ENCODE assay signal across 8 mouse cellular contexts in the genomic region with DNA sequence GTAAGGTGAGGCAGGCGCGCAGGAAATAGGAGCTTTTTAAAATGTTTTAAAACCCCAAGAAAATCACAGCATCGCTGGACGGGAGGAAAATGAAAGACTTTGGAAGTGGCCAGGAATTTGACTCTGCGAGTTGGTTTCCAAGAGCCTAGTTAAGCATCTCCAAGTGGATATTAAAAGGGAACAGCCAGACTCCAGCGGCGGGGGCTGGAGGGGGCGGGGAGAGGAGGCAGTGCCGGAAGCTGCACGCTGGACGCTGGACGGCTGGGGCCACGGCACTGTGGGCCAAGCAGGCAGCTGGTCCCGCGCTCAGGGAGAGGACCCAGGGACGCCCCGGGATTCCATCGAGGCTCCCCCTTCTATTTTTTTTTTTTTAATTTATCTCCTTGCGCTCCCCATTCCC. TPM values are rescaled to one million over a fixed set of nuclear protein-coding genes. Genes with fewer than 3 reads are reported as not detected.
DNase-seq lines count a peak whose midpoint lies in the region; ATAC-seq and TF ChIP-seq lines count a peak whose summit lies in the region.

No protein-coding gene starts in this region.

- H3K27ac ChIP-seq in embryonic facial prominence, embryonic 14.5 days (replicated peaks; ENCODE audit: low read depth, low read length) = peak overlapping the region; percentile 87
- H3K27ac ChIP-seq in heart, embryonic 13.5 days (replicated peaks) = peak overlapping the region; percentile 43; the same call in 1 of the 2 replicates
- H3K27ac ChIP-seq in kidney, embryonic 14.5 days (ENCODE audit: low read depth, low read length) = peak overlapping the region; percentile 20; the same call in 1 of the 2 replicates
- H3K27ac ChIP-seq in lung, embryonic 15.5 days = peak overlapping the region; percentile 89
- H3K27ac ChIP-seq in testis, adult 2 months (ENCODE audit: control insufficient read depth, insufficient read depth, low read depth, low read length) = no peak overlapping the region; the same call in 1 of the 2 replicates

- TF ChIP-seq POLR2A in testis, adult 2 months (IDR thresholded peaks at IDR 0.05; ENCODE audit: control insufficient read depth, low read depth, low read length) = peak; percentile 48; the same call in 1 of the 2 replicates

- TF ChIP-seq CTCF in testis, adult 2 months (IDR thresholded peaks at IDR 0.05; ENCODE audit: control insufficient read depth, insufficient read depth, insufficient replicate concordance, low read depth, low read length) = no peak

- H3K4me2 ChIP-seq in embryonic facial prominence, embryonic 14.5 days (ENCODE audit: low read depth, low read length) = peak overlapping the region; percentile 71
- peak overlapping the region; percentile 74 for H3K4me2 ChIP-seq in heart, embryonic 13.5 days
- H3K4me2 ChIP-seq in kidney, embryonic 14.5 days (replicated peaks; ENCODE audit: low read depth, low read length) = peak overlapping the region; percentile 37
- H3K4me2 ChIP-seq in lung, embryonic 15.5 days = peak overlapping the region; percentile 70

- H3K4me3 ChIP-seq in embryonic facial prominence, embryonic 14.5 days (ENCODE audit: low read depth, low read length) = peak overlapping the region; percentile 45
- peak overlapping the region; percentile 47 for H3K4me3 ChIP-seq in heart, embryonic 13.5 days
- peak overlapping the region; percentile 28 for H3K4me3 ChIP-seq in kidney, embryonic 14.5 days (ENCODE audit: low read length)
- peak overlapping the region; percentile 40 for H3K4me3 ChIP-seq in lung, embryonic 15.5 days
- no peak overlapping the region; the same call in 1 of the 2 replicates for H3K4me3 ChIP-seq in testis, adult 2 months (ENCODE audit: control insufficient read depth, low read depth, low read length)

- peaks cover 44% of the 10 kb centered on the region for H3K4me1 ChIP-seq in embryonic facial prominence, embryonic 14.5 days (ENCODE audit: control insufficient read depth, insufficient read depth, low read length)
- H3K4me1 ChIP-seq in heart, embryonic 13.5 days = peaks cover 49% of the 10 kb centered on the region
- peaks cover 34% of the 10 kb centered on the region for H3K4me1 ChIP-seq in kidney, embryonic 14.5 days (ENCODE audit: control insufficient read depth, insufficient read depth, low read length)
- H3K4me1 ChIP-seq in lung, embryonic 15.5 days = peaks cover 74% of the 10 kb centered on the region
- H3K4me1 ChIP-seq in testis, adult 2 months (ENCODE audit: control insufficient read depth, insufficient read depth, low read length) = peaks cover 2% of the 10 kb centered on the region; the same call in 1 of the 2 replicates

- H3K27me3 ChIP-seq in embryonic facial prominence, embryonic 14.5 days (replicated peaks; ENCODE audit: control insufficient read depth, insufficient read depth, low read length) = no peaks in the 10 kb centered on the region
- 0 out of 2 replicates have a peak, but pooled peaks cover 10% of the 10 kb centered on the region for H3K27me3 ChIP-seq in heart, embryonic 13.5 days (replicated peaks)
- no peaks in the 10 kb centered on the region for H3K27me3 ChIP-seq in kidney, embryonic 14.5 days (ENCODE audit: control insufficient read depth, insufficient read depth, low read length)
- no peaks in the 10 kb centered on the region for H3K27me3 ChIP-seq in lung, embryonic 15.5 days
- no peaks in the 10 kb centered on the region for H3K27me3 ChIP-seq in testis, adult 2 months (ENCODE audit: control insufficient read depth, insufficient read depth, low read length)

- peak; percentile 67 to 71 for DNase-seq in adrenal gland, adult 18-20 months (ENCODE audit: low spot score in 2 of 2)
- peak; percentile 80 for DNase-seq in embryonic facial prominence, embryonic 14.5 days (ENCODE audit: low spot score)

- no peak for ATAC-seq in embryonic facial prominence, embryonic 14.5 days (ENCODE audit: low read depth)
- no peak for ATAC-seq in heart, embryonic 13.5 days (ENCODE audit: extremely low read depth, insufficient number of reproducible peaks, low FRiP score, low TSS enrichment)
- ATAC-seq in kidney, embryonic 14.5 days (ENCODE audit: low FRiP score, low TSS enrichment) = no peak
- ATAC-seq in lung, embryonic 15.5 days (ENCODE audit: borderline replicate concordance, extremely low read depth, low FRiP score, low TSS enrichment) = peak; percentile 69; the same call in 1 of the 2 replicates
- ATAC-seq in erythroblast, adult 5-6 weeks (replicated peaks; ENCODE audit: low FRiP score, poor library complexity, severe bottlenecking) = no peak
- no peak for ATAC-seq in inflammation-experienced regulatory T-cells, adult 6 months

- H3K9ac ChIP-seq in embryonic facial prominence, embryonic 14.5 days (ENCODE audit: low read depth, low read length) = peak overlapping the region; percentile 60
- H3K9ac ChIP-seq in heart, embryonic 13.5 days = peak overlapping the region; percentile 78
- H3K9ac ChIP-seq in kidney, embryonic 14.5 days (ENCODE audit: low read depth, low read length) = peak overlapping the region; percentile 42; the same call in 1 of the 2 replicates
- peak overlapping the region; percentile 31 for H3K9ac ChIP-seq in lung, embryonic 15.5 days

- 21% methylated on average over 15 of the region's 19 CpGs for WGBS in embryonic facial prominence, embryonic 14.5 days
- 18% methylated on average over 18 of the region's 19 CpGs for WGBS in heart, embryonic 13.5 days
- 26% methylated on average over 19 of the region's 19 CpGs for WGBS in kidney, embryonic 14.5 days
- 12% methylated on average over 19 of the region's 19 CpGs for WGBS in lung, embryonic 15.5 days

- H3K36me3 ChIP-seq in embryonic facial prominence, embryonic 14.5 days (ENCODE audit: control insufficient read depth, insufficient read depth, low read length) = no peaks in the 10 kb centered on the region
- no peaks in the 10 kb centered on the region for H3K36me3 ChIP-seq in heart, embryonic 13.5 days
- no peaks in the 10 kb centered on the region for H3K36me3 ChIP-seq in kidney, embryonic 14.5 days (ENCODE audit: control insufficient read depth, insufficient read depth, low read length)
- no peaks in the 10 kb centered on the region for H3K36me3 ChIP-seq in lung, embryonic 15.5 days
- H3K36me3 ChIP-seq in testis, adult 2 months (ENCODE audit: control insufficient read depth, insufficient read depth, low read length) = no peaks in the 10 kb centered on the region

- no peaks in the 10 kb centered on the region for H3K9me3 ChIP-seq in embryonic facial prominence, embryonic 14.5 days (ENCODE audit: control insufficient read depth, low read length)
- no peaks in the 10 kb centered on the region for H3K9me3 ChIP-seq in heart, embryonic 13.5 days
- no peaks in the 10 kb centered on the region for H3K9me3 ChIP-seq in kidney, embryonic 14.5 days (ENCODE audit: control insufficient read depth, low read length)
- H3K9me3 ChIP-seq in lung, embryonic 15.5 days = no peaks in the 10 kb centered on the region

RNA-seq across cellular contexts. Expression of a gene that starts 32.6 kb away (rescaled TPM):
- total RNA-seq in adrenal gland, adult 18-20 months (2021) = 100 to 1,000 TPM; 107 to 123 TPM
- polyA plus RNA-seq in embryonic facial prominence, embryonic 14.5 days (2014; fragmentation: Nextera tagmentation; extraction: Ambion mirVana) = 115 and 138 TPM in 2 replicates
- polyA plus RNA-seq in heart, embryonic 13.5 days (2015; fragmentation: Nextera tagmentation; extraction: Ambion mirVana) = 69.3 and 75.5 TPM in 2 replicates
- polyA plus RNA-seq in kidney, embryonic 14.5 days (2014; fragmentation: Nextera tagmentation; extraction: Ambion mirVana) = 96.6 and 104 TPM in 2 replicates
- polyA plus RNA-seq in lung, embryonic 15.5 days (2015; fragmentation: Nextera tagmentation; extraction: Ambion mirVana) = 141 and 145 TPM in 2 replicates
- 11.7 and 12.2 TPM in 2 replicates for polyA plus RNA-seq in testis, adult 2 months (2012; rRNA removed)
- 29.0 and 33.4 TPM in 2 replicates for total RNA-seq in erythroblast, adult 5-6 weeks (2015; ENCODE audit: low replicate concordance)
- total RNA-seq in erythroblast, adult 5-6 weeks (2017; ENCODE audit: low replicate concordance) = 31.9 and 35.1 TPM in 2 replicates
- polyA plus RNA-seq in inflammation-experienced regulatory T-cells, adult 6 months (2017; shearing (Covaris generic)) = 100 to 1,000 TPM; 313 to 340 (median 332) TPM
